Mouse (Mus musculus): ENCODE data around the gene Psg16. TPM values are rescaled to one million over a fixed set of nuclear protein-coding genes. Genes with fewer than 3 reads are reported as not detected.

Psg16 gene
- 0.13 and 0.14 TPM in 2 replicates for polyA plus RNA-seq (2016; fragmentation: Nextera tagmentation; extraction: Ambion mirVana)

DNA sequence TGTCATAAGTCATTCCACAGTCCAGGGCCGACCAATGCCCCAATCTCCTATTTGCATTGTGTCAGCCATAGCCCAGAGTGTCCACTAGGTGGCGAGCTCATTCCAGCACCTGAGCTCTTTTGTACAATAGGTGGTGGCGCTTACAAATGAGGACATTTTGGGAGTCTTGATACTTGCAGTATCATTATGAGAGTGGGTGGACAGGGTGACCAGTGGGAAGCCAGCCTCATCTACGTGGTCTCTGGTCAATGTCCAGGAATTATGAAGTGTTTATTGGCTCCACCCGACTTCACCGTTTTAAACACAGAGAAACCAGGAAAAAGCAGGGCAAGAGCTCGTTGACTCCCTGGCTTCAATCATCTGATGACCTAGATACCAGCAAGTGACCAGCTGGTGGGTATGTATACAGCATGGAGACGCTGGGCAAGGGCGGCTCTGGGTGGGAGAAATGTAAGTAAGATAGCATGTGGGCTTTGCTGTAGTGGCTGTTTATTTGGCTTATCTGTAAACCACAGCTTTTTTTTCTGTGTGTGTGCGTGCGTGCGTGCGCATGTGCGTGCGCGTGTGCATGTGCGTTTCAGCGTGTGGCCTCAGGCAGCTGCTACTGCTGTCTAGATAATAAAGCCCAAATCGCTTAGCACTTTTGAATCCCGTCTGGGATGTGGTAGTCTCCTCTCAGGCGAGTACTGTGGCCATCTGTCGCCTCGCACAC, at the start of gene Psg16:
Gene Psg16, plus strand, starts transcription at position 137 of the 712 bp plus-strand sequence.
- 0 out of 2 replicates have a peak, but pooled peaks have one; percentile 28 for ATAC-seq (ENCODE audit: insufficient number of reproducible peaks, insufficient read depth, low FRiP score, low TSS enrichment)
- no peaks in the 10 kb centered on the region for H3K27me3 ChIP-seq
- H3K36me3 ChIP-seq, result no peaks in the 10 kb centered on the region
- no peaks in the 10 kb centered on the region for H3K9me3 ChIP-seq
- no peak within 1 kb of the TSS for H3K4me2 ChIP-seq (replicated peaks)
- no peak within 1 kb of the TSS for H3K27ac ChIP-seq
- 70% methylated on average over 23 of the region's 23 CpGs for WGBS
- no peak within 1 kb of the TSS for H3K4me3 ChIP-seq
- no peaks in the 10 kb centered on the region for H3K4me1 ChIP-seq
- H3K9ac ChIP-seq, result no peak within 1 kb of the TSS

DNA sequence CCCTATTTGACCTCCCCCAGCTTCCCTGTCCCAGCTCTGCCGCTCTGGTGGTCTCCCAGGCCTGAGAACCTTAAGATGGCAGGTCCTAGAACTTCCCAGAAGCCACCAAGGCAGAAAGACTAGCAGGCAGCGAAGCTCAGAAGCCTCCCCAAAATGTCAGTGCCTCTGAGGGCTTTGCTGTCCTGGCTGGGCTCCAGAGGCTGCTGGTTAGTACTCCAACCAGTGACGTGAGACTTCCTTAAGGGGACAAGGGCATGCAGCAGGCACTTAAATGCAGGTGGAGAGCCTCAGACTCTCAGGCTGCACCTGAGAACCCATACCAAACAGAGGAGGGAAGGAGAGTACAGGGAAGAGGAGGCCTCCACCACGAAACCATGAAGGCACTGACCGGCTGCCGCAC, 49.7 kb upstream of the Psg16 start:
- Histone ChIP-seq H3K36me3 (peaks cover 53% of the 10 kb centered on the region), H3K4me2 (replicated peaks) (no peak overlapping the region), H3K4me3 (no peak overlapping the region), H3K27me3 (no peaks in the 10 kb centered on the region), H3K9me3 (no peaks in the 10 kb centered on the region), H3K27ac (no peak overlapping the region), H3K4me1 (peaks cover 22% of the 10 kb centered on the region), H3K9ac (no peak overlapping the region)
- no peak for ATAC-seq (ENCODE audit: insufficient number of reproducible peaks, insufficient read depth, low FRiP score, low TSS enrichment)
- WGBS, result 90% methylated on average over 6 of the region's 6 CpGs

DNA sequence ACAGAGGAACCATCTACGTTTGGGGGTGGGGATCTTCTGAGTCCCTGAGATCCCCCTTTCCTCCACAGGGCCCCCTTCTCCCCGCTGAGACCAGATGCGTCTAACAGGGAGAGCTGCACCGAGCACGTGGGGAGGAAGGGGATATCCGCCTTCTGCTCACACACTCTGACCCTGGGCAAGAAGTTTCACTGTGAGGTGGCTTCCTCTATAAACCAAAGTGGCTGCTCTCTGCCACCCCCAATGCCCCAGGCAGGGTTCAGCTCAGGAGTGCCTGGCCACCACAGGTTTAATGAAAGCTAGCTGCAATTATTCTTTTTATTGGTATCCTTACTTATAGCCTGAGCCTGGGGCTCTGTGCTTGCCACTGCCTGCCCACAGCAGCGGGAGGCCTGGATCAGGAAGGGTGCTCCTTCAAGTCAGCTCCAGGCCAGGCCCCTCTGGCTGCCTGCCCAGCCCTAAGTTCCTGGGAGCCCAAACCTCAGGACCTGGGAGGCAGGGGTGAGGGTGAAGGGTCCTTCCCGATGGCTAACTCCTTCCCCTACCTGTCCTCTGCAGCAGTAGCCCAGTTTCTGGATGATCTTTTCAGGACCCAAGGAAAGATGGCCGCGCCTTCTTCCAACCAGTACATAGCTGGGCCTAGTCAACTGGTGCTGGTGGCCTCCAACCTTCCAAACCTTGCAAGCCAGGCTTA, 48.9 kb upstream of the Psg16 start:
- H3K36me3 ChIP-seq, result peaks cover 45% of the 10 kb centered on the region
- H3K4me3 ChIP-seq, result no peak overlapping the region
- 85% methylated on average over 10 of the region's 10 CpGs for WGBS
- H3K27ac ChIP-seq, result no peak overlapping the region
- no peak for ATAC-seq (ENCODE audit: insufficient number of reproducible peaks, insufficient read depth, low FRiP score, low TSS enrichment)
- no peaks in the 10 kb centered on the region for H3K9me3 ChIP-seq
- no peaks in the 10 kb centered on the region for H3K27me3 ChIP-seq
- H3K4me1 ChIP-seq, result peaks cover 22% of the 10 kb centered on the region
- H3K9ac ChIP-seq, result peak overlapping the region; percentile 84
- H3K4me2 ChIP-seq (replicated peaks), result no peak overlapping the region

DNA sequence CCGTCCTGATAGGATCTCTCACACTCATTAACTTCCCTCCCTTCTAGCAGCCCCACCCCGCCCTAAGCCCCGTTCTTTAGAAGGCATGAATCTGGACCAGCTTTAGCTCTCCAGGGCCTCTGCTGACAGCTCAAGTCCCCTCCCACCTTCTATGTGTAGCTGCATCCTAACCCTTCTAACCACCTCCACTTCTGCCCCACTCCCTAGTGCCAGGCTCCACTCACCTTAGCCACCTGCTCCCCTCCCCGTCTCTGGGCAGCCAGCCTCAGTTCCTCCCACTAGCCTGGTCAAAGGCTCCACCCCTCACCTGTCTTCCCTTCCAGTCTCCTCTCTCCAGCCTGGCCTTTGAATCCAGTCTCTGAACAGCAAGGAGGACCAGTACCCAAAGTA, 48.3 kb upstream of the Psg16 start:
- Histone ChIP-seq H3K4me1 (peaks cover 22% of the 10 kb centered on the region), H3K9ac (peak overlapping the region; percentile 84; the same call in 1 of the 2 replicates), H3K36me3 (peaks cover 40% of the 10 kb centered on the region), H3K4me2 (replicated peaks) (0 out of 2 replicates have a peak overlapping the region, but pooled peaks have one; percentile 83), H3K9me3 (no peaks in the 10 kb centered on the region), H3K4me3 (no peak overlapping the region), H3K27me3 (no peaks in the 10 kb centered on the region), H3K27ac (no peak overlapping the region)
- no peak for ATAC-seq (ENCODE audit: insufficient number of reproducible peaks, insufficient read depth, low FRiP score, low TSS enrichment)
- WGBS, result 75% methylated on average over 4 of the region's 4 CpGs

DNA sequence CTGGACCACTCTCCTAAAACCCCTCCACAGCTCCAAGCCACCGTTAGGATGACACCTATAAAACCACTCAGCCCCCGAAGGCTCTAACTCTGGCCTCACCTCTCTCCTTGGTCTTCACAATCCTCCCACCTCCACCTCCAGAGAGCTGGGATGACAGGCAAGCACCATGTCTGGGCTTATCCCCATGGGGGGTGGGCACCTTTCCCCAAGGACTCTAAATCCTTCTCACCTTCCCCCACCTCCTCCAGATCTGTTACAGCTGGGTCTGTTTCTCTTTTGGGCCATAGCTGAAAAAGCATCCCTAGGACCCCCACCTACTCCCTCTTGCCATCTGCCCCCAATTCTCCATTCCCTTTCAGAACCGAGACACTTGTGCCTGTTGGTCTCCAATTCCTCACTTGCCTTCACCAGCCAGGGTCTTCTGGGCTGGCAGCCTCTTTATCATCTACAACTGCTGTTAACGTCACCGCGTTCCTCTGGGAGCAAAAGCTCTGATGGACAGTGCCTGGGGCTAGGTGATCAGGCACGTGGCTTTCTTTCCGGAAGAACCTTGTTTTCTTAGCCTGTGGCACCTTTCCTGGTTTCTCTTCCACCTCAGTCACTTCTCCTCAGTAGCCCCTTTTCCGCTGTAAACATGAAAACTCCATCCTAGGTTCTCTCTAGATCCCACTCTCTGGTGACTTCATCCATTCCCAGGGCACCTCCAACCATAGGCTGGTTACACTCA, 47.8 kb upstream of the Psg16 start:
- Histone ChIP-seq H3K4me3 (peak overlapping the region; percentile 89), H3K9ac (peak overlapping the region; percentile 84), H3K4me1 (peaks cover 22% of the 10 kb centered on the region), H3K4me2 (replicated peaks) (peak overlapping the region; percentile 83), H3K27me3 (no peaks in the 10 kb centered on the region), H3K27ac (no peak overlapping the region), H3K36me3 (peaks cover 34% of the 10 kb centered on the region), H3K9me3 (no peaks in the 10 kb centered on the region)
- ATAC-seq (ENCODE audit: insufficient number of reproducible peaks, insufficient read depth, low FRiP score, low TSS enrichment), result no peak
- WGBS, result 59% methylated on average over 9 of the region's 9 CpGs

DNA sequence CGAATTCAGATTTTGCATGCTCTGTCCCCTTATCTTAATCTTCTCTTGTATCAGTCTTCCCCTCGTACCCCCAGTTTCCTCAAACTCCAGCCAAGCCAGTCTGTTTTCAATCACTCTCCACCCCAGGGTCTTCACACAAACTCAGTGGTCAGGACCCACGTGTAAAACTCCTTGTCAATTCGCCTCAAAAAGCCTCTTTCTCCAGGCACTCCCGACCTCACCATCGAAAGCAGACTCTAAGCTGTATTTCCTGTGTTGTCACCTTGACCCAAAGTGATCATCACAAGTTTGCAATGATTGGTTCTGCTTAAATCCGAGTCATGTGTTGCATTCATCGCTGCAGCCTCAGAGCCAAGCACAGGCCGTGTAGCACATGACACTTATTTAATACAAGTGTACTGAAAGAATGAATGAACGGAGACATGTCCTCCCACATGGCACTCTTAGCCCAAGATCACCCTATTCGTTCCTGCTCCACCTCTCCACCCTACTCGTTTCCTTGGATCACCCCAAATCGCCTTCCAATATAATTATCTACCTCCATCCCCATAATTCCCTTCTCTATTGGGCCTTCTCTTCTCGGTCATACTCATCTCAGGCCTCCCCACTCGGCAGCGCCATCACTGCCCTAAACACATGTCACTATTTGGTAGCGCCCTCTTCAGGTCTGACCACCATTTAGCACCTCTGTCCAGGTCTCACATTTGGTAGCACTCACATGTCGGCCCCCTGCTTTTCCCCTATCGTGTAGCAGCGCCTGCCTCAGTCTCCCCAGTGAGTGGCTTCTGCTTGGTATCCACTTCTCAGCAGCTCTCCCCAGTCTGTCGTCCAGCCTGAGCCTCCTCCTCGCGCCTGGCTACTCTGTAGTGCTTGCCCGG, 46.9 kb upstream of the Psg16 start:
- peak overlapping the region; percentile 83 for H3K4me2 ChIP-seq (replicated peaks)
- peaks cover 22% of the 10 kb centered on the region for H3K4me1 ChIP-seq
- no peaks in the 10 kb centered on the region for H3K27me3 ChIP-seq
- H3K9me3 ChIP-seq, result no peaks in the 10 kb centered on the region
- 0 out of 2 replicates have a peak, but pooled peaks have one; percentile 0 for ATAC-seq (ENCODE audit: insufficient number of reproducible peaks, insufficient read depth, low FRiP score, low TSS enrichment)
- 6% methylated on average over 24 of the region's 24 CpGs for WGBS
- H3K36me3 ChIP-seq, result peaks cover 25% of the 10 kb centered on the region
- H3K9ac ChIP-seq, result peak overlapping the region; percentile 84
- H3K27ac ChIP-seq, result peak overlapping the region; percentile 72; the same call in 1 of the 2 replicates
- H3K4me3 ChIP-seq, result peak overlapping the region; percentile 89

DNA sequence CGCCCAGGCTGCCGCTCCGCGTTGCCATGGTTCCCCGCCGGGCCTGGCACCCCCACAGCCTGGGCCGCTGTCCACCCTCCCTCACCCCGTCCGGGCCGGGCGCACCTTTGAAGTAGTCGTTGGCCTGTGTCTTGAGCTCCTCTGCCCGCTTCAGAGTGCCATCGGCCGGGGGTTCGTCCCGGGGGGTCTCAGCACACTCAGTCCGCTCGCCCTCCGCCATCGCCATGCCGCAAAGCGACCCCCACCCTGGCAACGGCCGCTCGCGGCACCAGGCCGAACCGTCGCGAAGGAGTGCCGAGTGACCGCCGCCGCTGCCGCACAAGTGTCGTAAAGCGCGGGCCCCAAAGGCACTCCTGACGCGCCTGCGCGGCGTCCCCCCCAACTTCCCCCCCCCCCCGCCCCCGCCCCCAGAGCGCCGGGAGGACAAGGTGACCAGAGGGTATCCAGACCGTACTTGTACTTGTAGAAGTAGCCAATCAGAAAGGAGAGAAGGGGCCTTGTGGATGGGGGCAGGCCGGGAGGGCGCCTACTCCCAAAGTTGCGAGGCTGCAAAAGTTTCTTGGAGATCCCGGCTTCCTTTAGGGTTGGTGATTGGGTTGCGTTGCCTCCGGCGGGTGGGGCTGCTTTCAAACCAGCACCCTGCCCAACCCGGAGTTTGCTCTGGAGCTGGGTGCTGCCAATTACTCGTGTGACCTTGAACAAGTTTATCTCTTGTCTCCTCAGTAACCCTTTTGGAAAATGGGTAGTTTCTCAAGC, 46.1 kb upstream of the Psg16 start, which contains the start of gene Ppp5c:
Gene Ppp5c, minus strand, starts transcription at position 337 of the 756 bp plus-strand sequence.
- peak; percentile 71 for ATAC-seq (ENCODE audit: insufficient number of reproducible peaks, insufficient read depth, low FRiP score, low TSS enrichment)
- peaks cover 20% of the 10 kb centered on the region for H3K36me3 ChIP-seq
- peak within 1 kb of the TSS; percentile 84 for H3K9ac ChIP-seq
- no peaks in the 10 kb centered on the region for H3K9me3 ChIP-seq
- peak within 1 kb of the TSS; percentile 83 for H3K4me2 ChIP-seq (replicated peaks)
- H3K27me3 ChIP-seq, result no peaks in the 10 kb centered on the region
- peaks cover 22% of the 10 kb centered on the region for H3K4me1 ChIP-seq
- peak within 1 kb of the TSS; percentile 72 for H3K27ac ChIP-seq
- peak within 1 kb of the TSS; percentile 89 for H3K4me3 ChIP-seq
- WGBS, result under 1% methylated on average over 57 of the region's 58 CpGs

DNA sequence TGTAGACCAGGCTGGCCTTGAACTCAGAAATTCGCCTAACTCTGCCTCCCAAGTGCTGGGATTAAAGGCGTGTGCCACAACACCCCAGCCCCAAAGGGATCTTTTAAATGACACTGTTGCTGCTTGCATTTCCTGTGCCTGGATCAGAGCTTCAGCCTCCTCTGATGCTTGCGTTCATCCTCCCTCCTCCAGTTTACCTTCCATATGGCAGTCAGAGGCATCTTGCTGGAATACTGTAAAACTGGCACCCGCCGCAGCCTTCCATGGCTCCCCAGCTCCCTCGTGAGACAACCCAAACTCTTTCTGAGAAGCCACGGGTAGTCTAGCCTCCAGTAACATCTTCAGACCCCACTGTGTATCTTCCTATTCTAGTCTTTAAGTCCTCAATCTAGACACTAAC, 44.9 kb upstream of the Psg16 start:
- H3K9ac ChIP-seq, result no peak overlapping the region
- ATAC-seq (ENCODE audit: insufficient number of reproducible peaks, insufficient read depth, low FRiP score, low TSS enrichment), result no peak
- H3K36me3 ChIP-seq, result peaks cover 22% of the 10 kb centered on the region
- WGBS, result 74% methylated on average over 7 of the region's 7 CpGs
- no peak overlapping the region for H3K4me3 ChIP-seq
- H3K4me1 ChIP-seq, result peaks cover 22% of the 10 kb centered on the region
- H3K27ac ChIP-seq, result no peak overlapping the region
- H3K27me3 ChIP-seq, result no peaks in the 10 kb centered on the region
- H3K4me2 ChIP-seq (replicated peaks), result no peak overlapping the region
- H3K9me3 ChIP-seq, result no peaks in the 10 kb centered on the region

DNA sequence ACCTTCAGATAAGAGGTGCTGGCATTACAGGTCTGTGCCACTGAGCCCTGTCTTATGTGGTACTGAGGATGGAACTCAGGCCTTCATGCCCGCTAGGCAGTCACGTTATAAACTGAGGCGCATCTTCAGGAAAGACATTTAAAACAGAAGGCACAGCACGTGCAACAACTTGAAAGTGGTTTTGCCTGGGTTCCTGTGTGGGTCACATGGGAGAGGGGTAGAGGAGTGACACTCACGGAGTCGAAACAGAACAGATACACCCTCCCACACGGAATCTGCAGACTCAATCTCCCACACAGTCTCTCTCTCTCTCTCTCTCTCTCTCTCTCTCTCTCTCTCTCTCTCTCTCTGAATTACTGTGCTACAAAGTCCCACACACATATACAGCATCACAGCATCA, 43.6 kb upstream of the Psg16 start:
- H3K27me3 ChIP-seq, result no peaks in the 10 kb centered on the region
- no peak overlapping the region for H3K27ac ChIP-seq
- H3K9ac ChIP-seq, result no peak overlapping the region
- 81% methylated on average over 7 of the region's 7 CpGs for WGBS
- no peak for ATAC-seq (ENCODE audit: insufficient number of reproducible peaks, insufficient read depth, low FRiP score, low TSS enrichment)
- no peak overlapping the region for H3K4me2 ChIP-seq (replicated peaks)
- no peaks in the 10 kb centered on the region for H3K9me3 ChIP-seq
- H3K4me3 ChIP-seq, result no peak overlapping the region
- peaks cover 19% of the 10 kb centered on the region for H3K4me1 ChIP-seq
- peaks cover 25% of the 10 kb centered on the region for H3K36me3 ChIP-seq

DNA sequence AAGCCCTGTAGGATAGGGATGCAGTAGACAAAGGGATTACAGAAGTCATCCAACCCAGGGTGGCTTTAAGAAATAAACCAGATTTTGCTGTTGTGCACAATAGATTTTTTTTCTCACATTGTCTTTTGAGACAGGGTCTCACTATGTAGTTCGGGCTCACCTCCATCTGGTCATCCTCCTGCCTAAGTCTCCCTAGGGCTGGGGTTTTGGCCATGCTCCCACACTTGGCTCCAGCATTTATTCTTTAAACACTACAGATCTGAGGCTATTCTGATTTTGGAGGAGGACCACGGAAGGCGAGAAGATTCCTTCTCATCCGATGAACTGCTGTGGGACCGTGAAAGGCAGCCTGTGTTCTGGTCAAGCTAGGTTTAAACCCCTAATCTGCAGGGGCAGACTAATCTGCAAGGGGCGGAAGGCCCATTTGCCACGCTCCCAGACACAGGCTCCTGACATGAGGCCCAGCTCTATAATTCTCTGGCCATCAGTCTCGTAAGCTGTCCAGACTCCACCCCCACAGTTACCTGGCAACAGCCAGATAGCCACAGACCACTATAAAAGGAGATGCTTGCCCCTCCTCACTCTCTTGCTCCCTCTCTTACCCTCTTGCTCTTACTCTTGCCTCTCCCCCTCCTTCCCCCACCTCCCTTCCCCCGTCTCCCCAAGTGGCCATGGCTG, 35.7 kb upstream of the Psg16 start:
- H3K9ac ChIP-seq, result no peak overlapping the region
- no peaks in the 10 kb centered on the region for H3K4me1 ChIP-seq
- no peak for ATAC-seq (ENCODE audit: insufficient number of reproducible peaks, insufficient read depth, low FRiP score, low TSS enrichment)
- no peak overlapping the region for H3K4me2 ChIP-seq (replicated peaks)
- H3K9me3 ChIP-seq, result no peaks in the 10 kb centered on the region
- peaks cover 77% of the 10 kb centered on the region for H3K36me3 ChIP-seq
- no peaks in the 10 kb centered on the region for H3K27me3 ChIP-seq
- no peak overlapping the region for H3K27ac ChIP-seq
- H3K4me3 ChIP-seq, result no peak overlapping the region
- WGBS, result 57% methylated on average over 9 of the region's 9 CpGs
